Mouse (Mus musculus) adrenal gland, postnatal 36 days (tissue): ENCODE data around the gene Myf6. TPM values are rescaled to one million over a fixed set of nuclear protein-coding genes. Genes with fewer than 3 reads are reported as not detected.

Experiments used
- DNase-seq, 2 experiments: peaks; one replicate each; pipeline ENCODE4 v3.0.0; 2021; ENCODE audit warnings: mixed read lengths in 1 of 2
- long read RNA-seq, 2 experiments: library from polyadenylated mRNA; stranded (forward); transcript quantifications; one replicate each; pipeline ENCODE4 v2.0.0; 2021; ENCODE audit warnings: borderline sequencing depth in 2 of 2
- total RNA-seq, 2 experiments: library from RNA; stranded (reverse); gene quantifications; 2 replicates each; pipeline ENCODE4 v1.2.3; 2021

The Myf6 gene
- total RNA-seq, result not detected
- long read RNA-seq, experiment 1, partial matches to known transcripts, result 1 of 1 reads
- long read RNA-seq, experiment 1, other reads (novel, unspliced or antisense), result 0 of 1 reads
- long read RNA-seq, experiment 2, result 0 reads

DNA sequence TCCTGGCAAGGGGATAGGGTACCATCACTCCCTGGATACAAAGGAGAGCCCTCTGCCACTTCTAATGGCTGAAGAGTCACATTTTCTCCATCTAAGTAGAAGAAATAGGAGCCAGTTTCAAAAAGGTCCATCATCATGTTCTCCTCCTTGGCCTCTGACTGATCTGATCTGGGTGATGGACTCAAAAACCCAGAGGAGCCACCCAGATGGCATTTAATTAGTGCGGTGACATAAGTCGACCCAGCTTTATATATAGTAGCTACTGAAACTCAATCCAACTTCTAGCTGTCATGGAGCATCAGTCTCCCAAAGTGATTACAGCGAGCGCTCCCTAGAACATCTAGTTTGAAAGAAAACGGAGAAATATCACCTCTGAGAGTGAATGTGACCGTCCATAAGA lies at the start of gene Myf6:
TSS of gene Myf6 (minus strand) at position 170 of the 400 bp plus-strand sequence.
- no peak for DNase-seq

DNA sequence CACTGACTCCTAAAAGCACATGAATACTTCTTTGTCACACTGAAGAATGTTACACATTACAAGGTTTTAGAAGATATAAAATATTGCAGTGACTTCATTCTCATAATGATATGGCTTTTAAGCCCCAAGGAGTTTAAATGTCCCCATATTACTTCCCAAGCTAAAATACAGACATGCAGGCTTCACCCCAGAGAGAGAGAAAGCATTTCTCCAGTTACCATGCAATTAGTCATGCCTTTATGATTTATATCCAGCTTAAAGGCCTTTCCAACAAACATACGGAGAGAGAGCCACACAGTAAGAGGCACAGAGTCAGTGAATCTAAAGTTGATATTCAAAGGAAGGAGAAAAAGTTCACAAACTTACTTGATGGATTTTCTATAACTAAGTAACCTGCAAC lies 48.5 kb upstream of the Myf6 start:
- no peak for DNase-seq

DNA sequence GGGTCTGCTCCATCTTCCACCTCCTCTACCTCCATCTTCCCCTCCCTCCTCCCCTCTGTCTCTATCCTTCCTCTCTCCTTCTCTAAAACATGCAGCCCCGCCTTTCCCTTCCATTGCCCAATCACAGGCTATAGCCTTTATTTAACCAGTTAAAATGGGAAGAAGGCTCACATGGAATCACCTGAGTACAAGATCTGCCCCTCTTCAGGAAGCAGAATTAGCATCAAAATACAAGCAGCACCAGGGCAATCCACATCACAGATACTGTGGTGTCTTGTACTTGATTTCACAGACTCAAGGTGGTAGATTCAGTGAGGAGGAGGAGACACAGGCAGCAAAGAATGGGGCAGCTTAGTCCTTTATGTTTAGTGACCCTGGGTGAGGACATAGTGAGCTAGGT lies 34.2 kb upstream of the Myf6 start:
- DNase-seq, result no peak

DNA sequence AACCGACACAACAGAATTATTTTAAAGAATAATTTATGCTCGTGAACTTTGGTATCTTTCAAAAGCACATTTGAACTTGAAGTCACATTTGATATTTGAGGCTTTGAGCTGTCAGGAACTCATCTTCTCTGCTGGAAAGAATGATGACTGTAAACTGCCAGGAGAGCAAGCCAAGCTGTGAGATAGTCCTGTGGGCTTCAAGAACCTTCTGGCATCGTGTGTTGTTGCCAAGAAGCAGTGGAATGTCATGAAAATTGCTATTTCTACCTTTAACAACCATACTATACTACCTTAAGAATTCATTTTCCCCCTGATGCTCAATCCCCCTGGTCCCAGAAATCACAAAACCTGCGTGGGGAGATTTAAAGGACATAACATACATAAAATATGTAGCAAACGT lies 24.7 kb upstream of the Myf6 start:
- no peak for DNase-seq

DNA sequence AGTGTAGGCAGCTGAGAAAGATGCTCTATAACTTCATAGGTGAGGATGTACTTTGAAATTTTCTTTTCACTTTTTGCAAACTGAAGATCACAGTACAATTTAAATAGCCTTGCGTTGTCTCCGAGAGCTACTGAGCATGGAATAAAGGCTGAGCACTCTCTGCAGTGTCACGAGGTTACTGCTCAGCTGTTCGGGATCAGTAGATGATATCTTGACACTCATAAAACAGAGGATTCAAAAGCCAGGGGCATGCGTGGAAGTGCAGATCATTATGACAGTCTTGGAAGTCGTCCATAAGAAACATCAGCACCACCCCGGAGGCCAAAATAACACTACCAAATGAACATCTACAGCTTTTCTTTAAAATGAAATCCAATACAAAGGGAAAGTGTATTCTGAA lies 22.1 kb upstream of the Myf6 start:
- DNase-seq, result no peak

DNA sequence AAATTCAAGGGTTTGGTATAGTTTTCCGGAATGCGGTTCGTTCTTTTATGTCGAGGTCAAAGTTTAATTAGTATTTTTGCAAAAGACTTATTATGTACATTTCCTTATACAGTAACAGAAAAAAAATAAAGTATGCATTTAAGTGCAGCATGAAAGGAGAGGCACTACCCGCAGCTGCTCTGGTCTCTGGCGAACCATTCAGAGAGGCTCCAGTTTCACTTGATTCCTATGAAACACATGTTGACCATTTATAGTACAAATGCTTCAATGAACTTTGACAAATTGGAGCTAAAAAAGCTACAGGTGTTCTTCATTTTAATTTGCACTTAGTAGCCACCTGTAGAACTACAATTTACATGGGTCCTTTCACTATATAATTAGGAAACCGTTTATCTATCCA lies 20.2 kb upstream of the Myf6 start:
- no peak for DNase-seq

DNA sequence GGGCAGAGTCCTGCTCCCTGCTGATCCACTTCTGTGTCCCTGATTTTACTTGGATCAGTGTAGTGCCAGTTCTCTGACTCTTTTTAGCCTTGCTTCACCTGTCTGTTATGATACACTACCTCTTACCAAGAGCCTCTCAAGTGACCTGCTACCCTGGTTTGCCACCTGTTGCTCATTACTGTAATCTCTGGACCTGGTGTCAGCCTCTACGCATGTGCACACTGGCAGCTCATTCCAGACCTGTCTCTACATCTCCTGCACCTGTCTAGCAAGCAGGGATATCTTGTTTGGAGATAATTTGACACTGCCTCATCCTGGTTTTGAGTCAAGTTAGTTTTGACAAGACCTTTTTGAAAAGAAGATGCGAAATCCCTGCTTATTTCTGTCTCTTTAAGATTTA lies 11.9 kb upstream of the Myf6 start:
- no peak for DNase-seq

DNA sequence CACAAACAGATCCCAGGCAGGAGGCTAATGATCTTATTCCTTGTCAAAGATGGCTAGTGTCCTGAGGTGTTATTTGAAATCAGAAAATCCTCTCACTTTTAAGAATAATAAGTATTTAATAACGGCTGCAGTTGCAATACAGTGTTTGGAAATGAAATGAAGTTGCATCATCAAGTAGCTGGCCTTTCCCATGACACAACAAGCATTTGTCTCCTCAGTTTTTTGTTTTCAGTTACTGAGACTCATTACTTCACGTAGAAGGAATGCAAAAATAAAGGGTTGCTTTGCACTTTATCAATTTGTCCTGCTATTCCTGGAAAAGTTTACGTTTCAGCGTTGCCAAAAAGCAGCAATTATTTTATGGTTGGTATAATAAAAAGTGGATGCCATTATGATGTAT lies 8.9 kb upstream of the Myf6 start:
- no peak for DNase-seq

DNA sequence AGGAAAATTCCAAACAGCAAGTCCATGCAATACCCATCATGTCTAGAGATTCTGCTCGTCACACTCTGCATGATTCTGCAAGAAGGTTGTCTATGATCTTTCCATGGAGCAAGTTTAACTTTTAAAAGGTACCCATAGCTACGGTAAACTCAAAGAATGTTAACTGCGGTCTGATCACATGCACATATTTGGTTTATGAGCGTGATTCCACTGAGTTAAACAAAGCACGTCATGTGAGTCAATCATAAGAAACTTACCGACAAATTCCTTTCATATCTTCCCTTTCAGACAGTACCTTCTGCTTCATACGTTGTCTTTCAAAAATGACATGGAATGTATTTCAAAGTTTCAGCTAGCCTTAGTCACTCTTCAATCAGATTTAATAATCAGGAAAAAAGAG lies 7.7 kb upstream of the Myf6 start:
- DNase-seq, result no peak

DNA sequence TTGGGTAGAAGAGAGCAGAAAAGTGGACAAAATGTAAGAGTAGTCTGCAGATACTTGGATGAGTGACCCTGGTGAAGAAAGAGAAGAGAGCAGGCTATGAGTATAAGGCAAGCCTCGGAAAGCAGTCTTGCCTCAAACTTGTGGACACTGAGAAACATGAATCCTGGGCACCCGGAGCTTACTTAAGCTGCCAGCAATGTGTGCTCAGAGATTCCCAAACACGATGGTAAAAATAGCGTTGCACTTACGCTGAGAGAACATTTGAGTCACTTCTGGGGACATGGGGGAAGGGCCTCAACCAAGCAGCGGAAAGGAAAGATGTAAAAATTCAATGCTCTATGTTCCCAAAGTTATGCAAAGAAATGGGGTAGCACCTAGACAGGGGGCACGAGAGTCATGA lies 5.1 kb upstream of the Myf6 start:
- no peak for DNase-seq

DNA sequence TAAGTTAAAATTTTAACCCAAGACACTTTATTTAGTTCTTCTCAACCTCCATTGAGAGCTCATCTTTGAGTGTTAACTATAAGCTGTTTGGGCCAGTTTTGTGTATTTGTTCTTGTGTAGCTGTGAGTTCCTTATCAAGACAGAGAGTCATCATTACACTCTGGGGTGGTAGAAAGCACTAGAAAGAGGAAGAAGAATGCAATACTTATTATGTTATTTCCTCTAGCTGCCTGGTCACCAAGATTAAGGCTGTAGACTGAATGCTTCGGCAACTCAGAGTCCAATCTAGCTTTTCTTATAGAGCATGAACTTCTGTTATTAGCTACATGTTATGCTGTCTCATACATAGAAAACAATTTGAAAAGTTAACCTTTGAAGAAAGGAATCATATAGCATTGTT lies 1.9 kb upstream of the Myf6 start:
- DNase-seq, result no peak

DNA sequence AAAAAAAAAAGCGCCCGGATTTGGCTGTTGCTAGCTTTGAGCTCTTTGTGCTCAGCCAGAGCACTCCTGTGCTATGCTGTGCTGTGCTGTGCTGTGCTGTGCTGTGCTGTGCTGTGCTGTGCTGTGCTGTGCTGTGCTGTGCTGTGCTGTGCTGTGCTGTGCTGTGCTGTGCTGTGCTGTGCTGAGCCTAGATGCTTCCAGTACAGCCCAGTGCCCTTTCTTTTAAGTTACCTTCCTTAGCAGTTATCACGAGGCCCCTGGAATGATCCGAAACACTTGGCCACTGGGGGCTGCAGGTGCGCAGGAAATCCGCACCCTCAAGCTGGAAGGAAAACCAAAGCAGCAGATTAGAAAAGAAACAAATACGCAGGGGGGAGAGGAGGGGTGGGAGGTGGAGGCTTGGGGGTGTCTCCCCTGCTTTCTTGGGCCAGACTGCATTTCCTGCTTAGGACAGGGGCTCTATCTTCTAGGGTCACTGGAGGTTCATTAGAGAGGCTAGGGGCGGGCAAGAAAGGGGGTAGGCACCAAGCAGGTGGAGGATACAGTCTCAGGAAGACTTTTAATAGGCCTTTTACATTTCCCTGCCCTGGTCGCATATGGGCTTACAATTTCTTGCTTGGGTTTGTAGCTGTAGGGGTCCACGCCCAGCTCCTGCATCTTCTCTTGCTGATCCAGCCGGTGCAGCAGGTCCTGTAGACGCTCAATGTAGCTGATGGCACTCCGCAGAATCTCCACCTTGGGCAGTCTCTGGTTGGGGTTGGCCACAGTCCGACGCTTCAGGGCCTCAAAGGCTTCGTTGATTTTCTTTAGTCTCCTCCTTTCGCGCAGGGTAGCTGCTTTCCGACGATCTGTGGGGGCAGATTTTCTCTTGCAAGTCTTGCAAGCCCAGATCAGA lies 710 bp downstream of the Myf6 start:
- DNase-seq, result no peak

DNA sequence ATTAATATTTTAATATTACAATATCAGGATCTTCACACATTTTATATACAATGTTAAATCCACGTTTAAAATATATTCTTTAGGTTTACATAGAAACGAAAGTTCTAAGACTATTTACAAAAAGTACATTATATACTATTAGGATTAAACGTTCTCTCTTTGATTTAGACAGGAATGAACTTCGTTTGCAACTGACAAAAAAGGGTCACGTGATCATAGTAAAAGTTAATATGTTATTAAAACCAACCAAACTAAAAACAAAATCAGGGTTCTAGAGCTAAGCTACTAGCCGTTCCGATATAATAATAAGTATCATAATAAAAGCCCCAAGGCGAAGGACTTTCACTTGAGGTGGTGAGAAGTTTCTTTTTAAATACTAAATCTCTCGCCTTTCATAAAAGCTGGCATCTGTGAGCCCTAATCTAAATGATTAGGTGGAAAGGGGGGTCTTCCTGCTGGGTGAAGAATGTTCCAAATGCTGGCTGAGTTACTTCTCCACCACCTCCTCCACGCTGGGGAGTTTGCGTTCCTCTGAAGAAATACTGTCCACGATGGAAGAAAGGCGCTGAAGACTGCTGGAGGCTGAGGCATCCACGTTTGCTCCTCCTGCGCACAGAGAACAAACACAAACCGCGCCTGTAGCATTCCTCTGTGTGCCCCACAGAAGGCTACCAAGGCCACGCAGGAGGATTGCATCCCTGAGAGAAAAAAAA lies 1.5 kb downstream of the Myf6 start:
- no peak for DNase-seq

DNA sequence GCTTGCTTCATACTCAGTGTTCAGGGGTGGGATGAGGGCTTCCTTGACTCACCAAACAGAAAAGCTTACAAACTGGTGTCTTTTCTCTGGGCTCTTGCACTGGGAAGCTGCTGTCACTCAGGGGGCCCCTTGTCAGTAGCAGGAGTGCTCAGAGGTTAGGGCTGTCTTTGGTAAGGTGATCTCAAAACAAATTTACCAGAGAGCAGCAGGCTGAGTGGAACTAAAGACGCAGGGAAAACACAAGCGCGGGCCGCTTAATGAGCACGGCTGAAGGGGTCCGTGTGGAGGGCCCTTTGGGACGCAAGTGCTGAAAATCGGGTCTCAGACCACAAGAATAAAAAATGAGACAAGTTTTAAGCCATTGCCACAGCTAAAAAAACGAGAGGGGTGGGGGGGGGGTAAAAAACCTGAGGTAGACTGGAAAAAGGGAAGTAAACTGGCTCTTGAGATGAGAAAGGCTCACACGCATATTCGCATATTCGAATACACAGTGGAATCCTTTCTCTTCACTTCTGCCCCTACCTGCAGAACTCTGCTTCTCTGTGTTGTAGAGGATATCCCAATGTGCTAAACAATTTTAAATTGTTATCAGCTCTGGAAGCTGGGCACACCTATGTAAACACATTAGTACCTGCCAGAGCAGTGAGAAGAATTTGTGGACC lies 5.8 kb downstream of the Myf6 start:
- no peak for DNase-seq

DNA sequence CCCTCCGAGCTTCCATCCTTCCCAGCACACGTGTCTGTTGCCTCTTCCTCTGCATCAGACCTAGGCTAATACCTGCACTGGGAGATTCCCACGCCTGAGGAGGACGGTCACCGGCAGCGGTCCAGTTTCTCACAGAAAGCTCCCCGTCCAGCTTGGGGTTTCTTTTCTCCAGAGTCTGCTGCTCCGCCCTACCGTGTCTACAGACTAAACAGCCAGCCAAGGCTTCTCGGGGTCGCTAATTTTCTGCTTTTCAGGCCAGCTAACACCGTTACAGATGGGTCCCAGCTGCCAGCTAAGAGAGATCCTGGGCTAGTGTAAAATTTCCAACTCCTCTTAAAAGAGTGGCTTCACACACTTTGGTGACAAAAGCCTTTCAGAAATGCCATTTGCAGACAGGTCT lies 7.8 kb downstream of the Myf6 start:
- DNase-seq, result no peak

DNA sequence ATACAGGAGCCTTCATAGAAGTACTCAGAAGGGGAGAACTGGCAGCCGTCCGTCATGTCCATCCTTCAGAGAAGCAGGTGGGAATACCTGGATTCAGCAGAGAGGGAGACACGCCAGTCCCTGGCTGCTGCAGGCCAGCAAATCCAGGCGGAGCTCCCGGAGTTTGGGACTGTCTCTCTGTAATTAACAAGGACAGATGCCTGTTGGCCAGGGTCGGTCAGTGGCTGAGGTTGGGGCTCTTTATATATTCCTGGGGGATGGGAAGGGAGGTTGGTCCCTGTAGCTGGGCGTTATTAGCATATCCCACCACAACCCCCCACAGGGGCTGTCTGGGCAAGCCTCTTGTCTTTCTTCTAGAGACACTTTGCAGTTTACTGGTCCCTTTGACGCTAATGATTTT lies 8.7 kb downstream of the Myf6 start, which contains the start of gene Myf5:
TSS of gene Myf5 (minus strand) at position 265 of the 400 bp plus-strand sequence.
- no peak for DNase-seq

DNA sequence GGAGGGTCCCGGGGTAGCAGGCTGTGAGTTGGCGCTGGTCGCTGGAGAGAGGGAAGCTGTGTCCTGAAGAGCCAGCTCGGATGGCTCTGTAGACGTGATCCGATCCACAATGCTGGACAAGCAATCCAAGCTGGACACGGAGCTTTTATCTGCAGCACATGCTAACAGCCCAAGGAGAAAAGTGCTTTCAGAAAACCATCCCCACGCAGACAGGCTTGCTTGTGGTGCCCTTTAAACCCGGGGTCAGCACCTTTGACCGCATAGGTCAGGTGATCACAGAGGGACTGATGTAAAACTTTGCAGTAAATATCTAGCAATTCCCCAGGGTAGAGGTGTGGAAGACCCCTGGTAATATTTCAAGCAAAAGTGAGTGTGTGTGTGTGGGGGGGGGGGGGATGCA lies 10.5 kb downstream of the Myf6 start:
- no peak for DNase-seq

DNA sequence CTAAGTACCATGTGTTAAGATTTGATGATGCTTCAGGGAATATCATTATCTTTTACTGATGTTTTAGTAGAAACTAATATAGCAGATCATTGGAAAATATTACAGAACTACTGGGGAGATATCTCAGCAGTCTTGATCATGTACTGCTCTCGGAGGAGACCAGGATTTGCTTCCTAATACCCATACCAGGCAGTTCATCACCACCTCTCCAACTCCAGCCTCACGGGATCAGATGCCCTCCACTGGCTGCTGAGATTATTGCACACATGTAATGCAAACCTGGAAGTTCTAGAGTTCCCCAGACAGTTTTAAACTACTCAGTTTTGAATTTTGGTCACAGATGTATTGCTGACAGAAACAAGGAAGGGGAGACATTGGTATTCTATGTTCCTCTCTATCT lies 21.0 kb downstream of the Myf6 start:
- no peak for DNase-seq

DNA sequence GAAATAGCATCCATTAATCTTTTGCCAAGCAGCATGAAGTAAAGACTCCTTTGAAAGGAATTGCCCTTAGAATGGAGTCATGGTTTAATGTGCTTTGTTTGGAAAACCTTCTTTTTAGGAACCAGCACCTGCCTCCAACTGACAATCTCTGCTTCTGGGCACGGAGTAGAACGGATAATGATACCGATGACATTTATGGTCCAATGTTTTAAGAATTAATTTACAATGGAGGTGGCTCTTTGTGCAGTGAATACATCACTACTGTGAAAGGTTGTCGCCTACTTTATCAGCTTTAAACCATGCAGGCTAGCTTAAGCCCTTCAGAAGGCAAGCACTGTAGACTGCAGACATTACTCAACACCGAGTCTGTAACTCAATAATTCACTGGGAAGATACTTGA lies 22.8 kb downstream of the Myf6 start:
- no peak for DNase-seq

DNA sequence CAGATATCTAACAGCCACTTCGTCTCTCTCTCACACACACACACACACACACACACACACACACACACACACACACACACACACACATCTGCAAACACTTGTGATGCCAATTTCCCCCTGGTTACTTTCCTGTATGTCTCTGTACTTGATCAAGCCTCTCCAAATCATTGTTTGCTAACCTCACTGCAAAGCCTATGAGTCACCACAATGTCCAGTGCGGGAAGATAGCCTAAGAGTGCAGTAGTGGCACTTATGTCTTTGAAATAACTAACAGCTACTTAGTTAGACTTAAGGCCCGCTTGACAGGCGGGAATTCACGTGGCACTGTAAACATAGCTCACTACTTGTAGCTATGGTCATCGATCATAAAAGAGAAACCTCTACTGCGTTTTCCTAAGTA lies 26.7 kb downstream of the Myf6 start:
- no peak for DNase-seq

DNA sequence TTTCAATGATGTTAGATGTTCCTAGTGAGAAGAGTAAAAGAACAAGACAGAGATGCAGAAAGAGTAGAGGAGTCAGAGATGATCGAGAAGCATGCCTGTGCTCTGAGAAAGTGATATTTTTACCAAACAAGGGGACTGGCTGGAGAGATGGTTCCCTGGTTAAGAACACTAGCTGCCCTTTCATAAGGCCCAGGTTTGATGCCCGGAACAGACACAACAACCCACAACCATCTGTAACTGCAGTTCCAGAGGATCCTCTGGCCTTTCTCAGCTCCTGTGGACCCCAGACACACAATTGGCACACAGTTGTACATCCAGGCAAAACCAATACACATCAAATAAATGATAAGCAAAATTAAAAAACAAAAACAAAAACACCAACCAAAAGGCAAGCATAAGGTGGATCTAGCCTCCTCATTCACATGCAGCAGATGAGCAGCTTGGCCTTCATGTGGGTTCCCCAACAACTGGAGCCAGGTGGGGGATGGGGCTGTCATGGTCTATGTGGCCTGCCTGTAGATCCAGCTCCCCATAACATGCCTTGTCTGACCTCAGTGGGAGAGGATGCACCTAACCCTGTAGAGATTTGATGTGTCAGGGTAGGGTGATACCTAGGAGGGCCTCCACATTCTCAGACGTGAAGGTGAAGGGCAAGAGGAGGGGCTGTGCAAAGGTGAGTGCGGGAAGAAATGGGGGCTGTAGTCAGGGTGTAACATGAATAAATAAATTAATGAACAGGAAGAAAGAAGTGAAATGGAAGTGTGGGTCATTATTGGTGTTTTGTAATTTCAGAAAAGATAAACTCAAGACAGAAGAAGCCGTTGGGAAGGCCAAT lies 44.8 kb downstream of the Myf6 start:
- no peak for DNase-seq
